Mouse (Mus musculus) CD4-positive, CD25-positive, alpha-beta regulatory T cell, adult 4 months (primary cell): ENCODE measurements at regions not wholly inside any gene's neighbourhood (a gene's known extent, or its start where the extent isn't known, plus 50 kb on each side); places are given as distances from the start of the nearest gene placed in this dataset.
A peak's percentile ranks its signal among the peaks of the same experiment; 100 is the strongest.

Experiments
- ATAC-seq: one replicate; pipeline ENCODE4 v1.8.0; 2017

DNA sequence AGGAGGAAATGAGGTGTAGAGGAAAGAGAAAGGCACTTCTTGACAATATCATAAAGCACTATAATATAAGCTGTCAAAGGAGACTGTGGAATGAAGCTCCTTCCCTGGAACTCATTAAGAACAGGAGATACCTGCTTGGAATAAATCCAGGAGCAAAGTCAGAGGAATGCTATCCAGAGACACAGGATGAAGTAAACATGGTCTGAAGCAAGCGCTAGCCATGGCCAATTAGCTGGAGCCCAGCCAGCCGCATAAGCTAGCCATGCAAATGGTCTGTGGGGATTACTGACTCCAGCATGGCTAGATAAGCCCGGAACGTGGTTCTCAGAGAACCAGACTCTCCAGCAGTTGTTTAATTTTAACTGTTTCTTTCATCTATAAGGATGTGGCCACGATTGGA, 54.9 kb upstream of the Gpc3 start:
- no peak for ATAC-seq

DNA sequence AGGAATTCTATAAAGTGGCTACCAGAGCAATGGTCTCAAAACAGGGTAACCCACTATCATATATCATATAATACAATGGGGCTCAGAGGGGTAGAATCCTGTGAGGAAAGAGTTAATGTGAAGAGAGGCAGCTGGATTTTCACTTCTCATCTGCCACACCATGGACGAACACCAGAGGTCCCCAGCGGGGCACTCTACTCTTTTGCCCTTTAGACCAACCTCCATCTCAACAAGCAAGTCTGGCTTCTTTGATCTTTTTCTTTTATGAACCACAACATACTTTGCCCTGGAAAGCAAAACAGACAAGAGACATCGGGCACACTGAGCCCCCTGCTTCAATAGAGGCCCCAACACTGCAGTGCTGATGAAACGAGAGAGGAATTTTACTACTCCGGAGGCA, 65.3 kb upstream of the Gpc3 start:
- peak; percentile 74 for ATAC-seq

DNA sequence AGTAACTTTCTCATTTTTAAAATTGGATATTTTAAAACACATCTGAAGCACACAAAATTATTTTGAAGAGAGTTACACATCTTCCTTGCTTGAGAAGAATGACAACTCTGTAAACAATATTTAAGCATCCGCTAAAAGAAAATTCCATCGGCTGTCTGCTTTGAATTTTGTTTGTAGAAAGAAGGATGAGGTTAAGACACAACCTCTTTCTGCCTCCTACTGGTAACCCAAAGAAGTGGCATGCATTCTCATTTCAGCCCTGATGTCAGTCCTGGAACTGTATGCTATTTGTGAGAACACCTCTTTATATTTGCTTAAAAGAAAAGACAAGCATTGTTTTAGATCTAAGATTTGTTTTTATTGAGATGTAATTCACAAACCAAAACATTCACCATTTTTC, 80.6 kb upstream of the Gpc3 start:
- ATAC-seq: peak; percentile 54

DNA sequence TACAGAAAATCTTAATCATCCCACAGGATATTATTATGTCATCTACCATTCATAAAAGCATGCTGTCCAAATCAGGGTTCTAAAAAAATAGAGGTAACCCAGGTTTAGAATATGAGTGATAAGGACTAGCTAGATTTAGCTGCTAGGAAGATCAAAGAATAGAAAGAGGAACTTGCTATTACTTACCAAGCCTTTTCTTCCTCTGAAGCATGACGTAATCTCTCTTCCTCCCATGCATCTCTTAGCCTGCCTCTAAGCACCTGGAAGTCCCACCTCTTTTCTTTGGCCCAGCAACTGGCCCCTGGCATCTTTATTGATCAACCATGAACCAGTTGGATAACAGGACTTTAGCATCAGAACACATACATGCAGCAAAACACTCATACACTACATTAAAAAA, 85.9 kb upstream of the Gpc3 start:
- ATAC-seq: no peak

DNA sequence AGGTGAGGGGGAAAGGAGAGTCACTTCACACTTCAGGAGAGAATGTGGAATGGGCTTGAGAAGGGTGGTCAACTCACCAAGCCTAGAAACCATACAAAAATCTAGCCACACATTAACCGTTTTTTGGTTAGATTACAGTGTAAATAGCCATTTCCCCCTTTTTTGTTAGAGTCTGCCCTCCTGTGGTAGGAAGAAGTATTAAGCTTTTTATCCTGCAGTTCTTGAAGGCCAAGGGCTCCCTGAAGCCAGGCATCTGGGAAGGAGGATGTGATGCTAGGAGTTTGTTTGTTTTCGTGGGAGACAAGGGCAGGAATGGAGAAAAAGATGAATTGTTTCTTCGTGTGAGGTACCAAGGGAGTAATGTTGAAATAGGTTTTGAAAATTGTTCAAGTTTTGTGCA, 73.5 kb upstream of the Ccdc160 start:
- no peak for ATAC-seq

DNA sequence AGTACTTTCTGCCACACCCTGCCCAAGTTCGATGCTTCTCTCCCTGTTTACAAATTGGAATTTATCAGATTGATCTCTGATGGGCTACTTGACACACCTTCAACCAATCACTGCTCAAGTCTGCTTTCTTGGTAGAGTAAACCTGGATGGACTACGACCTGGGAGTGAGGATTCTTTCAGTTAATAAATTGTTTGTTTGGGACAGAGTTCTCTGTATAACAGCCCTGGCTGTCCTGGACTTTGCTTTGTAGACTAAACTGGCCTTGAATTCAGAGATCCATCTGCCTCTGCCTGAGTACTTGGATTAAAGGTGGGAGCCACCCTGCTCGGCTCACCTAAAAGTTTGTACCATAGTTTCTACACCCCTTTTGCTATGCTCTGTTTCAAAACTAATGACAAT, 52.9 kb upstream of the Ccdc160 start:
- ATAC-seq: no peak
